ENCODE assay signal across 8 mouse cellular contexts in the genomic region with DNA sequence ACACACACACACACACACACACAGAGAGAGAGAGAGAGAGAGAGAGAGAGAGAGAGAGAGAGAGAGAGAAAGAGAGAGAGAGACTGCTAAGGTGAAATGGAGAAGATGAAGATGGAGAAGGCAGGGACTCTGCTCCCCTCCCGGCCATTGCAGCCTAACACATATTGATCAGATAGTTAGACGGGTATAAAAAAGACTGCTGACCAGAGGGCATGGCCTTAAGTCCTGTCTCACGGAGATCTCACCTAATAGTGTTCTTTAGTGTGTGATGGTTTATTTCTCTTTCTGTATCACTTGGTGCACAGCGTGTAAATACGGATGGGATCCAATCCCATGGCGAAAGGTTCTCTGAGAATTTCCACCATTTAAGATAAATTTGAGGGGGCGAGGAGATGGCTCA. TPM values are rescaled to one million over a fixed set of nuclear protein-coding genes. Genes with fewer than 3 reads are reported as not detected.
DNase-seq lines count a peak whose midpoint lies in the region; ATAC-seq and TF ChIP-seq lines count a peak whose summit lies in the region.

A gene (minus strand): TSS at position 101 of the 400 bp plus-strand sequence.

- H3K4me3 ChIP-seq in layer of hippocampus, adult 2 months = peak within 1 kb of the TSS; percentile 89
- H3K4me3 ChIP-seq in forebrain, embryonic 11.5 days (ENCODE audit: low read depth, low read length) = peak within 1 kb of the TSS; percentile 56
- peak within 1 kb of the TSS; percentile 48 for H3K4me3 ChIP-seq in intestine, embryonic 14.5 days (ENCODE audit: low read depth, low read length)
- H3K4me3 ChIP-seq in midbrain, embryonic 12.5 days = peak within 1 kb of the TSS; percentile 70

- WGBS in forebrain, embryonic 11.5 days = 68% methylated on average over 7 of the region's 7 CpGs
- WGBS in intestine, embryonic 14.5 days = 58% methylated on average over 7 of the region's 7 CpGs
- 75% methylated on average over 7 of the region's 7 CpGs for WGBS in midbrain, embryonic 12.5 days

- no peak for TF ChIP-seq CTCF in layer of hippocampus, adult 2 months (conservative IDR thresholded peaks at IDR 0.05)

- peaks cover 10% of the 10 kb centered on the region for H3K4me1 ChIP-seq in forebrain, embryonic 11.5 days (replicated peaks; ENCODE audit: control insufficient read depth, insufficient read depth, low read length)
- no peaks in the 10 kb centered on the region; the same call in 1 of the 2 replicates for H3K4me1 ChIP-seq in intestine, embryonic 14.5 days (replicated peaks; ENCODE audit: control insufficient read depth, insufficient read depth, low read length)
- peaks cover 15% of the 10 kb centered on the region for H3K4me1 ChIP-seq in midbrain, embryonic 12.5 days

- H3K27ac ChIP-seq in layer of hippocampus, adult 2 months = peak within 1 kb of the TSS; percentile 77
- no peak within 1 kb of the TSS for H3K27ac ChIP-seq in forebrain, embryonic 11.5 days (ENCODE audit: low read depth, low read length)
- H3K27ac ChIP-seq in intestine, embryonic 14.5 days (ENCODE audit: low read depth) = no peak within 1 kb of the TSS
- no peak within 1 kb of the TSS for H3K27ac ChIP-seq in midbrain, embryonic 12.5 days (replicated peaks)

- DNase-seq in layer of hippocampus, adult 2 months (ENCODE audit: low spot score in 2 of 2) = no peak
- DNase-seq in layer of hippocampus, adult 9-10 months (ENCODE audit: low spot score) = no peak
- DNase-seq in forebrain, embryonic 11.5 days (ENCODE audit: low spot score) = no peak
- no peak for DNase-seq in intestine, embryonic 14.5 days (ENCODE audit: low spot score)
- no peak for DNase-seq in adrenal gland, postnatal 14 days
- no peak for DNase-seq in kidney, adult 11 months
- DNase-seq in spleen, postnatal 10 days (ENCODE audit: low spot score in 2 of 2) = no peak

- H3K27me3 ChIP-seq in forebrain, embryonic 11.5 days (ENCODE audit: control insufficient read depth, insufficient read depth, low read length) = peaks cover 15% of the 10 kb centered on the region
- peaks cover 15% of the 10 kb centered on the region for H3K27me3 ChIP-seq in intestine, embryonic 14.5 days (replicated peaks; ENCODE audit: control insufficient read depth, insufficient read depth, low read length)
- H3K27me3 ChIP-seq in midbrain, embryonic 12.5 days = peaks cover 48% of the 10 kb centered on the region

- peak within 1 kb of the TSS; percentile 95 for H3K4me2 ChIP-seq in forebrain, embryonic 11.5 days (ENCODE audit: low read depth, low read length, severe bottlenecking)
- peak within 1 kb of the TSS; percentile 73 for H3K4me2 ChIP-seq in intestine, embryonic 14.5 days (ENCODE audit: low read length)
- peak within 1 kb of the TSS; percentile 96 for H3K4me2 ChIP-seq in midbrain, embryonic 12.5 days (replicated peaks)

- H3K9me3 ChIP-seq in forebrain, embryonic 11.5 days (ENCODE audit: control insufficient read depth, low read length) = no peaks in the 10 kb centered on the region
- no peaks in the 10 kb centered on the region for H3K9me3 ChIP-seq in intestine, embryonic 14.5 days (ENCODE audit: control insufficient read depth, low read length)
- no peaks in the 10 kb centered on the region for H3K9me3 ChIP-seq in midbrain, embryonic 12.5 days

- no peaks in the 10 kb centered on the region for H3K36me3 ChIP-seq in forebrain, embryonic 11.5 days (ENCODE audit: control insufficient read depth, insufficient read depth, low read length)
- no peaks in the 10 kb centered on the region for H3K36me3 ChIP-seq in intestine, embryonic 14.5 days (ENCODE audit: control insufficient read depth, insufficient read depth, low read length)
- no peaks in the 10 kb centered on the region for H3K36me3 ChIP-seq in midbrain, embryonic 12.5 days

- no peak for ATAC-seq in forebrain, embryonic 11.5 days (replicated peaks; ENCODE audit: low FRiP score)
- ATAC-seq in intestine, embryonic 14.5 days (replicated peaks; ENCODE audit: low FRiP score, low TSS enrichment, low read depth) = no peak
- no peak for ATAC-seq in midbrain, embryonic 12.5 days (ENCODE audit: low FRiP score, low read depth)

- H3K9ac ChIP-seq in forebrain, embryonic 11.5 days (ENCODE audit: low read length) = peak within 1 kb of the TSS; percentile 42
- H3K9ac ChIP-seq in intestine, embryonic 14.5 days (ENCODE audit: low read length) = peak within 1 kb of the TSS; percentile 27
- H3K9ac ChIP-seq in midbrain, embryonic 12.5 days (replicated peaks) = peak within 1 kb of the TSS; percentile 61

RNA-seq across cellular contexts. Expression of the gene that starts here (rescaled TPM):
- 10 to 100 TPM; 90.4 to 92.0 TPM for total RNA-seq in layer of hippocampus, adult 2 months (2021)
- polyA plus RNA-seq in forebrain, embryonic 11.5 days (2014; fragmentation: Nextera tagmentation; extraction: Ambion mirVana) = 3.6 and 6.0 TPM in 2 replicates
- polyA plus RNA-seq in intestine, embryonic 14.5 days (2014; fragmentation: Nextera tagmentation; extraction: Ambion mirVana) = 3.7 and 6.5 TPM in 2 replicates
- 3.8 and 4.7 TPM in 2 replicates for polyA plus RNA-seq in midbrain, embryonic 12.5 days (2016; fragmentation: Nextera tagmentation; extraction: Ambion mirVana)
- total RNA-seq in adrenal gland, postnatal 14 days (2021) = 3.4 and 3.5 TPM in 2 replicates

Comparison
In these comparisons a context has a peak if more than half of its experiments do, and no peak if none do; other contexts are left out.
1. RNA of the gene that starts here (total RNA-seq): 90.4 to 92.0 TPM in layer of hippocampus, adult 2 months; 3.4 to 3.5 TPM in adrenal gland, postnatal 14 days; every median in the first group is over 10 times any median in the second.
2. Peak in every context shown above with its lines, with median percentiles within 50 percentile points of each other: H3K4me3 ChIP-seq, H3K4me2 ChIP-seq and H3K9ac ChIP-seq.